Mouse (Mus musculus) midbrain, embryonic 13.5 days (tissue): ENCODE data around the gene Nenf. TPM values are rescaled to one million over a fixed set of nuclear protein-coding genes. Genes with fewer than 3 reads are reported as not detected.

ENCODE experiments used
- ATAC-seq: fragments of 200-750 bp; cut with Nextera tagmentation; 2 replicates; pipeline ENCODE4 v1.8.0; 2017; ENCODE audit warnings: mild to moderate bottlenecking, moderate TSS enrichment, moderate library complexity
- H3K27ac ChIP-seq: fragments of 300-500 bp; sonication (generic); 2 replicates; pipeline ENCODE4 v1.5.1; 2015; ENCODE audit warnings: inconsistent platforms, mild to moderate bottlenecking, moderate library complexity
- H3K27me3 ChIP-seq: fragments of 300-500 bp; sonication (generic); 2 replicates; pipeline ENCODE4 v1.6.1; 2015; ENCODE audit warnings: mild to moderate bottlenecking, inconsistent platforms
- H3K36me3 ChIP-seq: fragments of 300-500 bp; sonication (generic); 2 replicates; pipeline ENCODE4 v1.6.1; 2015; ENCODE audit warnings: mild to moderate bottlenecking, inconsistent platforms
- H3K4me1 ChIP-seq: fragments of 300-500 bp; sonication (generic); replicated peaks from 2 replicates; pipeline ENCODE4 v1.6.1; 2015; ENCODE audit warnings: inconsistent platforms
- H3K4me2 ChIP-seq: fragments of 300-500 bp; sonication (generic); replicated peaks from 2 replicates; pipeline ENCODE4 v1.6.1; 2015; ENCODE audit warnings: moderate library complexity, mild to moderate bottlenecking, inconsistent platforms
- H3K4me3 ChIP-seq: fragments of 300-500 bp; sonication (generic); replicated peaks from 2 replicates; pipeline ENCODE4 v1.5.1; 2015; ENCODE audit warnings: mild to moderate bottlenecking, inconsistent platforms
- H3K9ac ChIP-seq: fragments of 300-500 bp; sonication (generic); replicated peaks from 2 replicates; pipeline ENCODE4 v1.6.1; 2015; ENCODE audit warnings: mild to moderate bottlenecking, inconsistent platforms
- H3K9me3 ChIP-seq: fragments of 300-500 bp; sonication (generic); 2 replicates; pipeline ENCODE4 v1.6.1; 2016; ENCODE audit warnings: mild to moderate bottlenecking, inconsistent platforms
- WGBS: fragments of 180-500 bp; shearing (Covaris S2); methylation state at CpG from one replicate; pipeline ENCODE4 v1.1.7; 2015; 5-methylcytosine and 5-hydroxymethylcytosine counted together
- polyA plus RNA-seq: library from polyadenylated mRNA; unstranded; fragments of >200 nt; fragmentation: Nextera tagmentation; extraction: Ambion mirVana; gene quantifications from 2 replicates; pipeline ENCODE4 v1.2.1, GENCODE M21; 2015

The Nenf gene
- polyA plus RNA-seq, 1 experiment from 2014 or later: 87.5 TPM

DNA sequence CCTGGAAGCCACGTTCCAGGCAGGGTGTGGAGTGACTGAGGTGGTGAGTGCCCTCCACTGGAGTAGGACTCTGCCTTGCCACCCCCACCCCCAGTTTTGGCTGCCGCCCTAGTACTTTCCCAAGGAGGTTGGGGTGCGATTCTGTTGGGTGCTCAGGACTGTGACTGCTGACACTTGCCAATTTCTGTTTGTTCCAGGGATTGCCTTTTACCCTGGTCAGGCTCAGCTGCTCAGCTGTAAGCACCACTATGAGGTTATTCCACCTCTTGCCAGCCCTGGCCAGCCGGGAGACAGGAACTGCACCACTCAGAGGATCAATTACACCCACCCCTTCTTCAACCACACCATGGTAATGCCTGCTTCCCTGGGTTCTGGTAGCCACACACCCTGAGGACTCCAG lies 22.5 kb upstream of the Nenf start:
- H3K4me3 ChIP-seq: no peak overlapping the region
- H3K36me3 ChIP-seq: peaks cover 88% of the 10 kb centered on the region
- ATAC-seq: no peak
- no peaks in the 10 kb centered on the region for H3K4me1 ChIP-seq
- H3K27me3 ChIP-seq: no peaks in the 10 kb centered on the region
- no peak overlapping the region for H3K4me2 ChIP-seq
- H3K9ac ChIP-seq: no peak overlapping the region
- no peak overlapping the region for H3K27ac ChIP-seq
- 93% methylated on average over 4 of the region's 4 CpGs for WGBS
- no peaks in the 10 kb centered on the region for H3K9me3 ChIP-seq

DNA sequence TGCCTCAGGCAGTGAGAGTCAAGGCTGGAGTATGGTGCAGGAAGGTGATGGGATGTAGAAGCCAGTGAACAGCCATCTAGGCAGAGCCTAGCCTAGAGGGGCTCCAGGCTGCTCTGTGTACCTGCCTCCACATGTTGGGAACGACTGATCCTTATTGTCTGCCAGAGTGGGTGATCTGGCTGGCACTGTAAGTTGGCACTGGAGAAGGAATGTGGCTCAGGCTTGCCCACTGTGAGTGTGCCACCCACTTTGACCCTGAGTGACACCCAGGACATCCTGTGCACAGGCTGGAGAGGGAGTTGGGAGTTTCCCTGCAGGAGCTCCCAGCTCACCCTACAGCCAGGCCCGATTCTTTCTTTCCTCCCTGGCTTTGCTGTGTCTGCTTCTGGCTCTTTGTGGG lies 21.9 kb upstream of the Nenf start:
- Histone ChIP-seq H3K27me3 (no peaks in the 10 kb centered on the region), H3K9ac (no peak overlapping the region), H3K27ac (no peak overlapping the region), H3K36me3 (peaks cover 81% of the 10 kb centered on the region), H3K4me1 (no peaks in the 10 kb centered on the region), H3K4me2 (no peak overlapping the region), H3K9me3 (no peaks in the 10 kb centered on the region), H3K4me3 (no peak overlapping the region)
- no peak for ATAC-seq
- 92% methylated on average over 2 of the region's 2 CpGs for WGBS

DNA sequence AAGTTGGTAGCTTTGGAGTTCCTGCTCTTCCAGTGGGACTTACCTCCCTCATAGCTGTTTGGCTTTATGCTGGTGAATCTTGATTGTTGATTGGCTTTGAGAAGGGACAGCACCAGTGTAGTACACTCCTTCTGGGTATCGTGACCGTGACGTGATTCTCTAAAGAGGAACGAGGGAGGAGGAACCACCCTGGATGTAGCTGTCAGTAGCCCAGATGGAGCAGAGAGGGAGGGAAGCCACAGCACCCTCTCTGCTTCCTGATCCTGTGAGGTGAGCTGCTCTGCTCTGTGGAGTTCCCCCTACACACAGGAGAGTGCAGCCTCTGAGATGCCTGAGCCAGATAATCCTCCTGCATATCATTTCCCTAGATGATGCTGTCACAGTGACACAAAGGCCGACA lies 16.5 kb upstream of the Nenf start:
- no peaks in the 10 kb centered on the region for H3K9me3 ChIP-seq
- H3K4me1 ChIP-seq: no peaks in the 10 kb centered on the region; the same call in 1 of the 2 replicates
- WGBS: 80% methylated on average over 5 of the region's 5 CpGs
- no peak overlapping the region for H3K4me3 ChIP-seq
- peaks cover 74% of the 10 kb centered on the region for H3K36me3 ChIP-seq
- no peak overlapping the region for H3K9ac ChIP-seq
- no peak overlapping the region for H3K27ac ChIP-seq
- no peaks in the 10 kb centered on the region for H3K27me3 ChIP-seq
- H3K4me2 ChIP-seq: no peak overlapping the region
- ATAC-seq: no peak

DNA sequence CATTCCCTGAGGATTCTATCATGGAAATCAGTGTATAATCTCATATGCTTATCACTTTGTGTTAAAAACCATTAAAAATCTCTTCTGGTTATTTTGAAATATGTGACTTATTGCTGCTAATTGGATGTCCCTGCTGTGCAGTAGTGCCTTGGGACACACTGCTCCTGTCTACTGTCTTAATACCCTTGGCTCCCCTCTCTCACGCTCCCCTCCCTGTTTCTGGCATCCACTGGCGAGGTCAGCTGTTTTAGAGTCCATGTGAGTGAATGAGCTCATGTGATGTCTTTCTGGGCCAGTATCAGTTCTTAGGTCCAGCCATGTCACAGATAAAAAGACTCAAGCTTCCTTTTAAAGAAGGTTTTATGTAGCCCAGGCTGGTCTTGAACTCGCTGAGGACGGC lies 12.4 kb upstream of the Nenf start:
- Histone ChIP-seq H3K27ac (no peak overlapping the region), H3K4me2 (no peak overlapping the region), H3K4me3 (no peak overlapping the region), H3K9me3 (no peaks in the 10 kb centered on the region), H3K4me1 (peaks cover 29% of the 10 kb centered on the region), H3K9ac (no peak overlapping the region), H3K27me3 (no peaks in the 10 kb centered on the region), H3K36me3 (peaks cover 47% of the 10 kb centered on the region)
- no peak for ATAC-seq
- WGBS: 83% methylated on average over 4 of the region's 4 CpGs

DNA sequence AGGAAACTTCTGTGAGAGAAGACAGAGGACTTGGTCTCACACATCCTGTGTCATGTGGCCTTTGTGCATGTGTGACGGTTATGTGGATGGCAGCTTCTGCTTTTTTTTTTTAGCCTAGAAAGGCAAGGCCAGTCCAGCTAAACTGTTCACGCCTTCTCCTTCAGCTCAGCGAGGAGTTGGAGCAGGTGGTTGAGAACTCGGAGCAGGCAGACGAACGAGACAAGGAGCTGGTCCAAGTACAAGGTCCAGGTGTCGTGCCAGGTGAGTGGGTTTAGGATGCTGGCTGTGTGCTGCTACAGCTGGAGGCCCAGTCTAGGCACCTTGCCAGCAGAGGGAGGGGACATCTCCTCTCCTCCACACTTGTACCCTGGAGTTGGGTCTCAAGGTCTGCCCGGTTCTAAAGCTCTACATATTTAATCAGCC lies 10.0 kb upstream of the Nenf start:
- Histone ChIP-seq H3K27ac (no peak overlapping the region), H3K9me3 (no peaks in the 10 kb centered on the region), H3K9ac (peak overlapping the region; percentile 92), H3K4me1 (peaks cover 32% of the 10 kb centered on the region), H3K36me3 (peaks cover 30% of the 10 kb centered on the region), H3K4me3 (no peak overlapping the region), H3K4me2 (peak overlapping the region; percentile 83), H3K27me3 (no peaks in the 10 kb centered on the region)
- 78% methylated on average over 8 of the region's 8 CpGs for WGBS
- no peak for ATAC-seq

DNA sequence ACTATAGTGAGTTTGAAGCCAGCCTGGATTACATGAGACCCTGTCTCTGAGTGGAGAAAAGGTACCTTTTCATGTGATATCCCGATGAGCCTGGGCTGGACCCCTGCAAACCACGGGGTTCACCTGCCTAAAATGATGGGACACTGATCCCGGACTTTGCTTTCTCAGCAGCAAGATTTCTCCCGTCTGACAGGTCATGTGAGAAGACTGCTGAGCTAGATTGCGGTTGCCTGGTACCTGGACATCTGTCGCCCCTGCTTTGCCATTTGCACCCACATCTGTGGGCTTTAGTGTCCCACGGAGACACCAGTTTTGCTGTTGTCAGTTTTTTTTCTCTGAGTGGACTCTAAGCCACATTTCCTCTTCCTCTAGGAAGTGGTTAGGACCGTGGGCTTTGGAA lies 9.3 kb upstream of the Nenf start:
- H3K36me3 ChIP-seq: peaks cover 22% of the 10 kb centered on the region
- peaks cover 32% of the 10 kb centered on the region for H3K4me1 ChIP-seq
- WGBS: 80% methylated on average over 8 of the region's 8 CpGs
- H3K27ac ChIP-seq: no peak overlapping the region
- peak overlapping the region; percentile 83 for H3K4me2 ChIP-seq
- ATAC-seq: no peak
- H3K9ac ChIP-seq: peak overlapping the region; percentile 92
- H3K27me3 ChIP-seq: no peaks in the 10 kb centered on the region
- no peaks in the 10 kb centered on the region for H3K9me3 ChIP-seq
- peak overlapping the region; percentile 85 for H3K4me3 ChIP-seq

DNA sequence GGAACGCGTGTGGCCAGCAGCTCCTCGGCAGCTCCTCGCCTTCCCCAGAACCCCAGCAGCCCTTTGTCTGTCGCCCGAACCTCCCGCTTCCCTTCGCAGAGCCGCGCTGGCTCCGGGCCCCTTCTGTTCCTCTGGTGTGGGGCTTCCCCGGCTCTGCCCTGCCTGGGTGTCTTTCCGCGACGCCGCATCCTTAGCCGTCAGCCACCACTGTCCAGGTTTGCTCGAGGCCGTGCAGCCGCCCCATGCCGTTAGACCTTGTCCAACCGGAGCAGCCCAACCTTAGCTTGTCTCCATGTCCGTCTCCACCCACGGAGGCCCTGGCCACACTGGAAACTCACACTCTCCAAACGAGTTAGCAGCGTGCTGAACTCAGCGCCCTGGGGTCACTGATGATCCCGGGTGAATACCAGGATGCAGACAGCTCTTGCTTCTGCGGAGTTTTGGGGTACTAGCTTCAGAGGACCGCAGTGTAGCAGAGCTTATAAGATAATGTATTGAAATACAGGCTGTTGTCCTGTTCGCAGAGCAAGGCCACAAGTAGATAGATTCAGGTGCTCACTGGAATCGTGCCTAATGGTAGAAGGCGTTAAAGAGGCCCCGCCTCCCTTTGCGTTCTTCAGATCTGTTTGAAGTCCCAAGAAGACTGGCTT lies 8.4 kb upstream of the Nenf start:
- Histone ChIP-seq H3K4me1 (peaks cover 32% of the 10 kb centered on the region), H3K36me3 (peaks cover 13% of the 10 kb centered on the region), H3K27ac (peak overlapping the region; percentile 86), H3K27me3 (no peaks in the 10 kb centered on the region), H3K9ac (peak overlapping the region; percentile 92), H3K4me2 (peak overlapping the region; percentile 83), H3K4me3 (peak overlapping the region; percentile 85), H3K9me3 (no peaks in the 10 kb centered on the region)
- under 1% methylated on average over 35 of the region's 35 CpGs for WGBS
- ATAC-seq: peak; percentile 81

DNA sequence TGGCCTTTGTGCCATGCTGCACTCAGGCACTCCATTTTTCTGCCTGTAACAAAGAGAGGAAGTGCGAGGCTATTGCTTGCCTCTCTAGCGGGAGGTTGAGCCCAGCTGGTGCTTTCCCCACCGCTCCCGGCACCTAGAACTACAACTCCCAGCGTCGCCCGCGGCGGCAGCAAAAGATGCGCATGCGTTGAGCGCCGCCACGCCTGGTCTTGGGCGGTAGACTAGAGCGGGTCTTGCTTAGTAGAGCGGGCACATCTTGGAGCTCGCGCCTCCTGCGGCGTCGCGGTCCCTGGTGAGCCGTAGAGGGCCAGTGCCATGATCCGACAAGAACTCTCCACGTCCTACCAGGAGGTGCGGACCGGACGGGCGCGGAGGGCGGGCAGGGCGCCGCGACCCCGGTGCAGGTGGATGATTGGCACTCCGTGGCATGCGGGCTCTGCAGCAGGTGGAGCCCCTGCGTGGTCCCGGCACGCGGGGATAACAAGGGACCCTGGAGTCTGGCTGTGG lies 7.8 kb upstream of the Nenf start, which contains the start of gene Tmem206:
Gene Tmem206 (plus strand): TSS at position 187 of the 507 bp plus-strand sequence.
- Histone ChIP-seq H3K36me3 (peaks cover 9% of the 10 kb centered on the region), H3K9me3 (no peaks in the 10 kb centered on the region), H3K4me2 (peak within 1 kb of the TSS; percentile 83), H3K4me3 (peak within 1 kb of the TSS; percentile 85), H3K27ac (peak within 1 kb of the TSS; percentile 86), H3K4me1 (peaks cover 32% of the 10 kb centered on the region), H3K9ac (peak within 1 kb of the TSS; percentile 92), H3K27me3 (no peaks in the 10 kb centered on the region)
- under 1% methylated on average over 42 of the region's 42 CpGs for WGBS
- ATAC-seq: peak; percentile 94

DNA sequence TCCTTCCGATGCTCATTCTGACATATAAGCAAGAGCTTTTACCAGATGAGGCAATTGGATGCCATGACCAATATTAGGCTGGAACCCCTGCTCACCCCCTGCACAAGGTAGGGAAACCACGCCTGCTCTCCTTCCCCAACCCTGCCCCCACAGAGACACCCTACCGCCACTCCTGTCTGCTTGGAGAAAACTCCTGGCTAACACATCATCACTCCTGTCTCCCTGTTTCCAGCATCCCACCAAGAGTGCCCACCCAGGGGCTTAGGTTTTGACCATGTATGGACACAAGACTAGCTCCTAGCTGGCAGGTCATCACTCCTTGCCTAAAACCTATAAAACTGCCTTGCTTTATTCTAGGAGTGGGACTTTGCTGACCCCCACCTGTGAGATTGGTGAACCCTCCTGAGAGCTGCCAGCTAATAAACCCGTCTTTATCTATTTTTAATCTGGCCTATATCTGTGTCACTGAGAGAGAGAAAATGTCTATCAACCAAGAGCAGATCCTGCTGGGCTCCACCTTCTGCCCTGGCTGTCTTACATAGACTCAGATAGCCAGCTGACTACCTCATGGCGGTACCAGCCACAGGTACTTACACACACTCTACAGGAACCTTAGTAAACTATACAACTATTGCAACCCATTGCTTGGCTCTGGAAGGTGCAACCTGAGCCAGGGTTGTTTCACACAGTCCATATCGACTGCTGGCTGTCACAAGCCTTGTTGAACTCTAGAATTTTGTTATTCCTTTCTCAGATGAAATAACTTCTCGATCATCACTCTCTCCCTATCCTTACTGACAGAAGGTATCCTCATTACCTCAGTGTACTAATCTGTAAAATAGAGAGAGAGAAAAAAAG lies 7.0 kb upstream of the Nenf start:
- H3K27me3 ChIP-seq: no peaks in the 10 kb centered on the region
- no peaks in the 10 kb centered on the region for H3K9me3 ChIP-seq
- H3K4me1 ChIP-seq: peaks cover 32% of the 10 kb centered on the region
- WGBS: 86% methylated on average over 7 of the region's 7 CpGs
- H3K9ac ChIP-seq: peak overlapping the region; percentile 45; the same call in 1 of the 2 replicates
- peak overlapping the region; percentile 85; the same call in 1 of the 2 replicates for H3K4me3 ChIP-seq
- H3K36me3 ChIP-seq: peaks cover 4% of the 10 kb centered on the region; the same call in 1 of the 2 replicates
- peak overlapping the region; percentile 83 for H3K4me2 ChIP-seq
- H3K27ac ChIP-seq: peak overlapping the region; percentile 72
- peak; percentile 24 for ATAC-seq

DNA sequence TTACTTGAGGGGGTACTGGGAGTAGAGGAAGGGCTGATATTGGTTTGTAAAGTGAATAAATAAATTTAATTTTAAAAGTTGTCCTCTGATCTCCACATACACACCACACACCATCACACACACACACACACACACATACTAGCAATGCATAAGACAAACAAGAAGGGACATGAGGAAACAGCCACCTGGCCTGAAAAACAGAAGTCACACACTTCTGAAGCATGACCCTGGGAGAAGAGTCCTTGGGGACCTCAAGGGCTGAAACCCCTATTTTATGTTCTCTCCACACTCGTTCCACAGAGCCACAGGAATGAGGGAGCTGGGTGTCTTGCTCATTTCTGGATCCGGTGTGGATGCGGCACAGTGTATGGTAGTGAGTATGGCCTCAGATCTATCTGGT lies 5.4 kb upstream of the Nenf start:
- no peak overlapping the region for H3K4me2 ChIP-seq
- 87% methylated on average over 3 of the region's 3 CpGs for WGBS
- H3K27me3 ChIP-seq: no peaks in the 10 kb centered on the region
- no peak for ATAC-seq
- no peaks in the 10 kb centered on the region for H3K9me3 ChIP-seq
- H3K27ac ChIP-seq: no peak overlapping the region
- H3K4me1 ChIP-seq: peaks cover 25% of the 10 kb centered on the region
- H3K4me3 ChIP-seq: no peak overlapping the region
- no peaks in the 10 kb centered on the region for H3K36me3 ChIP-seq
- H3K9ac ChIP-seq: no peak overlapping the region

DNA sequence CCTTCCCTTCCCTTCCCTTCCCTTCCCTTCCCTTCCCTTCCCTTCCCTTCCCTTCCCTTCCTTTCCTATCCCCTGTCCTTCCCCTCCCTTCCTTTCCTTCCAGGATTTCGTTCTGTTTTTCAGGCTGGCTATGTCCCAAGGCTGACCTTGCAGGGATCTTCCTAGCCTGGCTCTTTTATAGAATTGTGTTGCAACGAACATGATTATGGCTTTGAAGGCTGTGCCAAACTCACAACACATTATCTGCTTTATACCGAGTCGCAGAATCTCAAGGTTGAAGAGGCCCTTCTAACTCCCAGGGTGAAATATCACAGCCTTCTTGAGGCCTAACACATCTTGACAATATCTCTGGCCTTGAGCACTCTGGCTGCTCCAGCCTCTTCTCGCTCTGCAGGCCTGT lies 692 bp upstream of the Nenf start:
- no peaks in the 10 kb centered on the region for H3K27me3 ChIP-seq
- no peak overlapping the region for H3K4me2 ChIP-seq
- ATAC-seq: no peak
- no peaks in the 10 kb centered on the region for H3K9me3 ChIP-seq
- H3K9ac ChIP-seq: no peak overlapping the region
- H3K4me1 ChIP-seq: peaks cover 9% of the 10 kb centered on the region
- 75% methylated on average over 5 of the region's 5 CpGs for WGBS
- no peak overlapping the region for H3K27ac ChIP-seq
- H3K4me3 ChIP-seq: no peak overlapping the region
- no peaks in the 10 kb centered on the region for H3K36me3 ChIP-seq

DNA sequence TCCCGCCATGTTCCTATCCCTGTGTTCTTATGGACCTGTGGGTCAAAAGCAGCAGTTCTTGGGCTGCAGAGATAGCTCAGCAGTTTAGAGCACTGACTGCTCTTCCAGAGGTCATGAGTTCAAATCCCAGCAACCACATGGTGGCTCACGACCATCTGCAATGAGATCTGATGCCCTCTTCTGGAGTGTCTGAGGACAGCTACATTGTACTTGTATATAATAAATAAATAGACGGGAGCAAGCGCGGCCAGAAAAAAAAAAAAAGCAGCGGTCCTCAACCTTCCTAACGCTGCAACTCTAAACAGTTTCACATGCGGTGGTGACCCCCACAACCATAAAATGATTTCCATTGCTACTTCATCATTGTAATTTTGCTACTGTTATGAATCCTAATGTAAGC lies 1.2 kb downstream of the Nenf start:
- ATAC-seq: no peak
- no peak overlapping the region for H3K9ac ChIP-seq
- no peaks in the 10 kb centered on the region for H3K27me3 ChIP-seq
- peak overlapping the region; percentile 78 for H3K4me2 ChIP-seq
- H3K27ac ChIP-seq: no peak overlapping the region
- H3K4me1 ChIP-seq: peaks cover 16% of the 10 kb centered on the region
- H3K36me3 ChIP-seq: no peaks in the 10 kb centered on the region
- H3K9me3 ChIP-seq: no peaks in the 10 kb centered on the region
- 83% methylated on average over 8 of the region's 8 CpGs for WGBS
- peak overlapping the region; percentile 66; the same call in 1 of the 2 replicates for H3K4me3 ChIP-seq
